21 mouse cellular contexts compared by ENCODE assay signal in genomic region chr11:36153450-36153849, GRCm38 (mm10).
A peak's percentile ranks its signal among the peaks of the same experiment; 100 is the strongest.
DNase-seq lines count a peak whose midpoint lies in the region; ATAC-seq lines count a peak whose summit lies in the region.
"Had no signal": no experiment of that assay in that cellular context is flagged by ENCODE, and none has a peak within 500 bp of the region (broad histone marks: within the 10 kb centered on the region; RNA-seq: fewer than 3 reads in every experiment).

No protein-coding gene starts in this region.

- no peak for ATAC-seq in heart, embryonic 14.5 days (ENCODE audit: insufficient number of reproducible peaks, insufficient read depth, low FRiP score, low read depth)

- no peak for DNase-seq in heart, adult 9 months (ENCODE audit: low spot score in 2 of 2)
- DNase-seq in retina, postnatal 1 day, result peak; percentile 50
- no peak for DNase-seq in retina, embryonic 14.5 days (ENCODE audit: low spot score)
- peak; percentile 55 for DNase-seq in gonadal fat pad, adult 2 months (ENCODE audit: low read depth)
- no peak for DNase-seq in urinary bladder, postnatal 4 days (ENCODE audit: low spot score in 2 of 2)
- DNase-seq: adrenal gland, adult 2 months; adrenal gland, postnatal 10 days; adrenal gland, postnatal 25 days; cerebellum, adult 11 months; cerebellum, adult 18-20 months; cerebellum, adult 8-10 months; cerebellum, adult 9-11 months; cerebellum, postnatal 14 days; cerebellum, postnatal 36 days; embryo, embryonic 11 days had no signal

- H3K9me3 ChIP-seq in heart, embryonic 14.5 days (ENCODE audit: control insufficient read depth, low read length), result no peaks in the 10 kb centered on the region
- H3K9me3 ChIP-seq: embryonic facial prominence, embryonic 13.5 days; embryonic facial prominence, embryonic 15.5 days; forebrain, embryonic 13.5 days; forebrain, embryonic 15.5 days had no signal

- H3K9ac ChIP-seq in heart, embryonic 14.5 days (ENCODE audit: low read length), result no peak overlapping the region
- H3K9ac ChIP-seq: embryonic facial prominence, embryonic 13.5 days; embryonic facial prominence, embryonic 15.5 days; forebrain, embryonic 13.5 days; forebrain, embryonic 15.5 days had no signal

- 44% methylated on average over 5 of the region's 5 CpGs for WGBS in heart, embryonic 14.5 days

- H3K27me3 ChIP-seq in heart, embryonic 14.5 days (ENCODE audit: control insufficient read depth, insufficient read depth, low read length), result no peaks in the 10 kb centered on the region
- H3K27me3 ChIP-seq: embryonic facial prominence, embryonic 13.5 days; embryonic facial prominence, embryonic 15.5 days; forebrain, embryonic 15.5 days had no signal

- peaks cover 0 to 6% of the 10 kb centered on the region in 2 experiments; a peak in 3 of 4 replicates for H3K4me1 ChIP-seq in heart, embryonic 14.5 days (ENCODE audit: control insufficient read depth in 2 of 2, insufficient read depth in 2 of 2, low read length in 2 of 2)

- no peaks in the 10 kb centered on the region for H3K36me3 ChIP-seq in heart, embryonic 14.5 days (ENCODE audit: control insufficient read depth, insufficient read depth, low read length)
- H3K36me3 ChIP-seq: embryonic facial prominence, embryonic 13.5 days; embryonic facial prominence, embryonic 15.5 days; forebrain, embryonic 15.5 days had no signal

- peak overlapping the region; percentile 35; the same call in 1 of the 2 replicates for H3K4me2 ChIP-seq in heart, embryonic 14.5 days (ENCODE audit: low read length)
- H3K4me2 ChIP-seq: forebrain, embryonic 15.5 days had no signal

- H3K27ac ChIP-seq in heart, embryonic 14.5 days (replicated peaks in 1 of 2; ENCODE audit: control insufficient read depth in 1 of 2, insufficient read depth in 1 of 2, low read depth in 2 of 2, low read length in 2 of 2), result no peak overlapping the region
- H3K27ac ChIP-seq: embryonic facial prominence, embryonic 13.5 days; embryonic facial prominence, embryonic 15.5 days; forebrain, embryonic 13.5 days; forebrain, embryonic 15.5 days had no signal

- H3K4me3 ChIP-seq in heart, embryonic 14.5 days (ENCODE audit: control insufficient read depth in 1 of 2, insufficient read depth in 1 of 2, low read depth in 1 of 2, low read length in 2 of 2), result no peak overlapping the region
- H3K4me3 ChIP-seq: embryonic facial prominence, embryonic 13.5 days; embryonic facial prominence, embryonic 15.5 days; erythroblast, embryonic 14.5 days; forebrain, embryonic 13.5 days; forebrain, embryonic 15.5 days had no signal

Comparison
In these comparisons a context has a peak if more than half of its experiments do, and no peak if none do; other contexts are left out.
1. DNase-seq: peak in retina, postnatal 1 day (single experiment) and gonadal fat pad, adult 2 months (single experiment); none in heart, adult 9 months (0 of 2), retina, embryonic 14.5 days (single experiment) and urinary bladder, postnatal 4 days (0 of 2).